Mouse (Mus musculus): ENCODE measurements around the gene Zmynd8. TPM values are rescaled to one million over a fixed set of nuclear protein-coding genes. Genes with fewer than 3 reads are reported as not detected.

The Zmynd8 gene
- total and polyA plus RNA-seq, 3 experiments = 30.3 to 89.2 (median 41.6) TPM

DNA sequence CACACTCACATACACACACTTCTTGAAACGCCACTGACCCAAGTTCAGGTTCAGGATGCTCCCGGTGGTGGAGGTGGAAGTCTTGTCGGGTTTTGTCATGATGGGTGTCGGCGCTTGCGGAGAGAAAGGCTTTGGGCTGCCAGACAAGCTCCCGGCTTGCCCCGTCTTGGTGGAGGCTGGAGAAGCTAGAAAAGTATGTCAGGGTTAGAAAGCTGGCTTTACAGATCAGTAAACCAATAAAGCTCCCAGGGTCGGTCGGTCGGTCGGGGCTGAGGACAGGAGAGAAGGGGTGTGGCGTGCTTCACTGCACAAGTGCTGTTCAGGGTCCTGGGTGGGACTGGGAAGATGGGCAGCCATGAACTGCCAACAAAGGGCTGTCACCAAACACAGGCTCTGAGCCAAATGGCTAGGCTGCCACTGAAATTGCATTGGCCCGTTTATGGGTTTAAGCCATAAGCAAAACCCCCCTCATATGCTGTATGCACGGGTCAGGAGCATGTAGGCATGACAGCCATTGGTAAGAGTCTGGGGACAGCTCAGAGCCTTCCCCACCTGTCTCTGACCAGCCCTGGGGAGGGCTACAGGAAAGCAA is 78.2 kb downstream of the Zmynd8 start:
- Histone ChIP-seq H3K4me3 (ENCODE audit: control insufficient read depth in 1 of 2, insufficient read depth in 1 of 2, low read depth in 2 of 2, low read length in 2 of 2) (no peak overlapping the region), H3K4me1 (ENCODE audit: control insufficient read depth in 1 of 2, insufficient read depth in 2 of 2, low read length in 2 of 2) (no peaks in the 10 kb centered on the region), H3K27ac (ENCODE audit: control insufficient read depth, low read depth, low read length) (no peak overlapping the region), H3K79me2 (ENCODE audit: control insufficient read depth, insufficient read depth, low read length, poor library complexity) (no peaks in the 10 kb centered on the region), H3K9ac (ENCODE audit: control insufficient read depth, low read depth, low read length, poor library complexity, severe bottlenecking) (no peak overlapping the region), H3K9me3 (replicated peaks; ENCODE audit: insufficient read depth, low read length) (no peaks in the 10 kb centered on the region), H3K27me3 (ENCODE audit: control insufficient read depth in 1 of 2, insufficient read depth in 2 of 2, low read length in 2 of 2) (no peaks in the 10 kb centered on the region), H3K36me3 (ENCODE audit: control insufficient read depth in 1 of 2, insufficient read depth in 2 of 2, low read length in 2 of 2) (peaks cover 0 to 13% of the 10 kb centered on the region in 2 experiments; a peak in 2 of 4 replicates)
- TF ChIP-seq SMC3 (IDR thresholded peaks at IDR 0.05; ENCODE audit: low read depth, low read length) (no peak), UBTF (IDR thresholded peaks at IDR 0.05; ENCODE audit: borderline replicate concordance, insufficient read depth, low read depth, low read length) (no peak), MYC (IDR thresholded peaks at IDR 0.05; ENCODE audit: low read depth, low read length) (no peak), RCOR1 (IDR thresholded peaks at IDR 0.05; ENCODE audit: low read depth, low read length) (no peak)
- no peak for DNase-seq (ENCODE audit: low read depth, low spot score)

DNA sequence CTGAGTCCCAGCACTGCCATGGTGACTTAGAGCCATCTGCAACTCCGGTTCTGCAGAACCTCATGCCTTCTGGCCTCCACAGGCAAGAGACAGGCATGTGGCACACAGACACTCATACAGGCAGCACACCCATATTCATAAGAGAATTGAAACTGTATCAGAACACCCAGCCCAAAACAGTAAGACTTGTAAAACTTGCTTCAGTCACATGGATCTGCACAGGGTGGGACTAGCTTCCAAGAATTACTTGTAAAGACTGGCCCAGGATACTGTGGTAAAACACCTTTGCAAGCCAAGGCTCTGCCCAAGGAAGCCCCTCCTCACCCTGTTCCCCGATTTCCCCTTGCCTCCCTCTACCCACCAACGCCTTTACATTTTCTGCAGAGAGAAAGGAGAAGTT is 78.7 kb downstream of the Zmynd8 start:
- DNase-seq (ENCODE audit: low read depth, low spot score) = no peak
- H3K4me1 ChIP-seq (ENCODE audit: control insufficient read depth in 1 of 2, insufficient read depth in 2 of 2, low read length in 2 of 2) = no peaks in the 10 kb centered on the region
- H3K4me3 ChIP-seq (ENCODE audit: control insufficient read depth in 1 of 2, insufficient read depth in 1 of 2, low read depth in 2 of 2, low read length in 2 of 2) = no peak overlapping the region
- no peak for TF ChIP-seq UBTF (IDR thresholded peaks at IDR 0.05; ENCODE audit: borderline replicate concordance, insufficient read depth, low read depth, low read length)
- TF ChIP-seq MAZ (IDR thresholded peaks at IDR 0.05; ENCODE audit: low read depth, low read length) = no peak
- TF ChIP-seq MAFK (IDR thresholded peaks at IDR 0.05; ENCODE audit: borderline replicate concordance, low read depth, low read length) = no peak
- TF ChIP-seq ZNF384 (IDR thresholded peaks at IDR 0.05; ENCODE audit: low read depth, low read length) = no peak
- no peak for TF ChIP-seq ELF1 (IDR thresholded peaks at IDR 0.05; ENCODE audit: low read depth, low read length)
- TF ChIP-seq E2F4 (IDR thresholded peaks at IDR 0.05; ENCODE audit: borderline replicate concordance, low read depth, low read length) = no peak
- no peak for TF ChIP-seq ZKSCAN1 (IDR thresholded peaks at IDR 0.05; ENCODE audit: low read depth, low read length)
- no peak for TF ChIP-seq TCF12 (IDR thresholded peaks at IDR 0.05; ENCODE audit: low read depth, low read length)
- no peaks in the 10 kb centered on the region for H3K9me3 ChIP-seq (replicated peaks; ENCODE audit: insufficient read depth, low read length)
- no peaks in the 10 kb centered on the region for H3K27me3 ChIP-seq (ENCODE audit: control insufficient read depth in 1 of 2, insufficient read depth in 2 of 2, low read length in 2 of 2)
- peaks cover 0 to 13% of the 10 kb centered on the region in 2 experiments; a peak in 2 of 4 replicates for H3K36me3 ChIP-seq (ENCODE audit: control insufficient read depth in 1 of 2, insufficient read depth in 2 of 2, low read length in 2 of 2)
- H3K9ac ChIP-seq (ENCODE audit: control insufficient read depth, low read depth, low read length, poor library complexity, severe bottlenecking) = no peak overlapping the region
- H3K79me2 ChIP-seq (ENCODE audit: control insufficient read depth, insufficient read depth, low read length, poor library complexity) = no peaks in the 10 kb centered on the region
- H3K27ac ChIP-seq (ENCODE audit: control insufficient read depth, low read depth, low read length) = no peak overlapping the region

Data from MEL (cell line).